Mouse (Mus musculus) hematopoietic stem cell, adult 5-6 weeks (primary cell): ENCODE results near the gene Fbxl19. TPM values are rescaled to one million over a fixed set of nuclear protein-coding genes. Genes with fewer than 3 reads are reported as not detected.

ENCODE experiments used
- ATAC-seq, 2 experiments: fragments of 125-278 bp in 1 of 2; replicated peaks in 1 of 2; 2 replicates each; pipeline ENCODE4 v1.8.0; 2016 to 2017; ENCODE audit warnings: inconsistent platforms in 2 of 2, mild to moderate bottlenecking in 2 of 2, moderate number of reproducible peaks in 2 of 2, low read depth in 1 of 2, moderate TSS enrichment in 1 of 2; ENCODE audit not compliant: low FRiP score in 2 of 2, poor library complexity in 2 of 2, severe bottlenecking in 2 of 2, insufficient read depth in 1 of 2, low TSS enrichment in 1 of 2
- total RNA-seq: library from RNA; stranded (forward); fragments of 172-1452, 232-1000 nt; gene quantifications from 2 replicates; pipeline ENCODE4 v1.2.3, GENCODE M21; 2017

Gene Fbxl19
- 15.1 and 18.5 TPM in 2 replicates for total RNA-seq

DNA sequence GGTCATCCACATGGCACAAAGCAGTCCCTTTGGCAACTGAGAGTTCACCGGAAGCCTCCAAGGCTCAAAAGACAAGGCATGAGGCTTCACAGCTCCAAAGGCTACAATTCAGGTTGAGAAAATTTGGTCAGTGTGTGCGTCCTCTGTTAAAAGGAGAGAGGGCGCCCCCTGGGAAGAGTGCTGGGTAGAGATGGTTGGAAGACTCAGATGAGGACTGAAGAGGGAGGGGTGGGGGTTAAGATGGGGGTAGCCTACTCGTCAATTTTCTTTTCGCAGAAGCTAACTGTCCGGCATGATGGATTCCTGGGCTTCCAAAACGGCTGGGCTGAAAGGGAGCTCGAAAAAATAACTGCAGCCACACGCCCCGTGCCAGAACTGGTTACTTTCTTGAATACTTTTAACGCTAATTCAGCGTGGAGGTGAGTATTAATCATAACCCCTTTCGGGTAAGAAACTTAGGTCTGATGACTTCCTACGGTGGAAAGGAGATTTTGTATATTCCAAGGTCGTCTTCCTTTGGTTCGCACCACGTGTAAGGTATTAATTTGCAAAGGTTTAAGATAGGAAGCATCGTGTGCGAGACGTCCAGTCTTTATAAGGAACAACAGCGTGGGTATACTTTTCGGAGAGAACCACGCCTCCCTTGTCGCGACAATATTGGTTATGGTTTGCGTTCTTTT is at the start of gene Fbxl19:
TSS of gene Fbxl19 (plus strand) at position 178 of the 680 bp plus-strand sequence.
- 0 out of 4 replicates have a peak, but pooled peaks have one; percentile 14 to 26 for ATAC-seq

DNA sequence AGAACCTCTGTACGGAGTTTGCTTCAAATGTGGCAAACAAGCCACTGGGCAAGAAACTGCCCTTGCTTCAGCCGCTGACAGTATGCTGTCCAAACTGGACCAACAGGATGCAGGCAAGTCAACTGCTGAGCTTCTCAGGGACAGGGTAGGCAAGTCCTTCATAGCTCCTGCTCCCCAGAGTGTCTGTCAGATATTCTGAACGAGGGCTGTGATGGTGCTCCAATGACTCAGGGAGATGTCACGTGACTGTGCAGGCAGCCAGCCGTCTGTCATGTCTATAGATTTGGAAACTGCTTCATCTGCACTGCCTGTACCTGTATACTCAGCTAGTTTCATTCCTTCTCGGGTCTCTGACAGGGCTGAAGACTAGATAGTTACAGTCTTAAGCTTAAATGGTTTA is 45.4 kb upstream of the Fbxl19 start:
- no peak for ATAC-seq

DNA sequence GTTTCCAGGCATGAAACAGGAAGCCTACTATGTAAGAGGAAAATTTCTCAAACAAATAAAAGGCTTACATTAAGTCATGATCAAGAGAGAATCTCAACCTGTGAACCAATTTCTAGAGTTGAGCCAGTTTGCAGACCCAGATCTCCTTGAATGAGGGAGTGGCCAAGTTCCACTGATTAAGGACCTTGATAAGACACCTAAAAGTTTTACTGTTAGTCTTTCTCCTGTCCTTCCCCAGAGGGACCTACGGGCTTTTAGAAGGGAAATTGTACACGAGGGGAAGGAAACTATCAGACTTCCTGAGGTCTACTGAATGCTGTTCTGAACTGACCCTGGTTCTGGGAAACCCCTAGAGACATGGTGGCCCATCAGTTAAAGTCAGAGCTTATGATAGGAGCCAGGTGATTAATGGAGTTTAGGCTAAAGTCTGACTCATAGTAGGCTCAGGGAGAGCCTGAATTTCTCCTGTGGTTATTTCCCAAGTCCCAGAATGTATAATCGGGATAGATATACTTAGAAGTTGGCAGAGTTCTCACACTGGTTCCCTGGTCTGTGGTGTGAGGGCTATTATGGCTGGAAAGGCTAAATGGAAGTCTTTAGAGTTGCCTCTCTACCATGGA is 43.5 kb upstream of the Fbxl19 start:
- no peak for ATAC-seq

DNA sequence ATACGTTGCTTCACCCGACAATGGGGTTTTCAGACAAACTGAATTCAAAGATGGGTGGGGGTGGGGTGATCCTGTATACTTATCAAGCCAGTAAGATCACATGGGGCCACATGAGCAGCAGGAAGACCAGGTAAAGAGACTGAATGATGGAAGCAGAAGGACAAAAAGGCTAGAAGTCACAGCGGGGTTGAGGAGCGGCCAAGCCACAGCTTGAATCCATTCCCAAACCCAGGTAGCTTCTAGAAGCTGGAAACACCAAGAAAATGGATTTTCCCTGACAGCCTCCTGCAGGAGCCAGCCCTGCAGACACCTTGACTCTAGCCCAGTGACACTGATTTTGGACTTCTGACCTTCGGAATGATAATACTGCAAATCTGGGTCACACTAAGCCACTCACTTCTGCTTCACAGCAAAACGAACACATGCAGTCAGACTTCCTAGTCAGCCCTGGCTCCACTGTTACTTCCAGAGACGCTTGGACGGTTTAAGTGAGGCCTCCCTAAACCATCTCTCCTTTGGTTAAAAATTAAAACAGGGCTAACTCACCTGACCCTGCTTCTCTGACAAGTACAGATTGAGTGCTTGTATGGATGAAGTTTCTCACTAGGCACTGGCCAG is 40.7 kb upstream of the Fbxl19 start:
- ATAC-seq, result no peak

DNA sequence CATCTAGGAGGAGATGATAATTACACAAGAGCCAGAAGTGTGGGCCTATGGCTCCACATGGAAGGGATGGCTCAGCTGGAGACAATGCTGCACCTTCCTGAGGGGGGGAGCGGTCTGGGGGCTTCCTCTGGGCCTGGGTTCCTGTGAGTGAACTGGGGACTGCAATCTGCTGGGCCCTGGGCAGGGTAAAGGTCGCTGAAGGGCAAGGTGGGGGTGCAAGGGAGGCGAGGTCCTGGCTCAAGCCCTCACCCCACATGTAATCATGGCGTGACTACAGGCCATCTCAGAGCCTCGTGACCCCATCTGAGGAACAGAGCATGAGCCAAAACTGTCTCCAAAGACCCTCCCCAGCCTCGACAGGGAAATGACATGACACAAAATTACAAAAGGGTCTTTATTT is 39.7 kb upstream of the Fbxl19 start:
- no peak for ATAC-seq

DNA sequence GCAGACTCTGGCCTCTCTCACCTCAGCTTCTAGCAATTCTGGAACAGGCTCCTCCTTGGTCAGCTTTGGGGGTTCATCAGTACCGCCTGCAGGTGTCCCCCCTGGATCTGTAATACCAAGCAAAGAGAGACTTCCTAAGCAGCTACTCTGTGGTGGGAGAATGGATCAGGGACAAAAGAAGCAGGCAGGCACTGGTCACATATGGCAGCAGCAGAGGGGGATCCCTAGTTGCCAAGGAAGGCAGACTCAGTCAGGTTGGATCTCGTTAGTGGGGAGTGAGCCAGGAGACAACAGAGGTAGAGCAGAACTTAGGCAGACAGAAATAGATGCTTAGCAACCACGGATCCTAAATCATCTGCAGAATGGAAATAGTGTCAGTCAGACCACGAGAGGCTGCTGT is 38.6 kb upstream of the Fbxl19 start:
- ATAC-seq, result no peak

DNA sequence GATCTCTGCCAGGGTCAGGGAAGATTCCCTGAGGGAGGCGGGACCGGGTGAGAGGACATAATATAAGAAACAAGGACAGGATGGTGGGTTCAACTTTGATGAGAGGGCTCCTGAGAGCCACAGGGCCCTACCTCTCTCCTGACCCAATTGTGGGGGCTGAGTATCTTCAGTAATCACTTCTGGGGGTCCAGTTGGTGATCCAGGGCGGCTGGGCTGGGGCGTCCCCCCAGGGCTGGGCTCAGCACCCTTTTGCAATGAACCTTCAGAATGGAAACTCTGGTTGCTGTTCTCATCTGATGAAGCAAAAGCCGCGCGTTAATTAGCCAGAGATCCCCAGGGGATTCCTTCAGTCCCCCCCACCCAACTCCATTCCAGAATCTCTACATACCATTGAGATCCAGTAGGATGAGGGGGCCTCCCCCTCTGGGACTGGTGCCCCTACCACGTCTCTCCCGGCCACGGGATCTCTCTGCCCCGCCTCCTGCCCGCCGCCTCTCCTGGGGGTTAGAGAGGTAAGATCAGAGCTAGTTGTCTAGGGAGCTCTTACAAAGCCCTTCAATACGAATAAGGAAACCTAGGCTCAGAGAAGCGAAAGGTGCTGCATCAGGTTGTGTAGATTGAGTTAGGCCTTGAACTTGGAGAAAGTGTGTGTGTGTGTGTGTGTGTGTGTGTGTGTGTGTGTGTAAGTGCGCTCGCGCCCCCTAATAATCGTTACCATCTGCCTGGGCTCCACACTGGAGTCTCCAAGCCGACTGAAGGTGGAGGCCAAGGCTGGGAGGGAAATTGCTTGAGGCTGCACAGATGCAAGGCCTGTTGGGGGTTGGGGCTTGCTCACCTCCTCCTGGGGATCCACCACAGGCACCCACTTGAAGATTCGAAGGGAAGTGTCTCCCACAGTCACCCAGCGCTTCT is 37.0 kb upstream of the Fbxl19 start:
- peak; percentile 1 to 13; a peak in 1 of 4 replicates for ATAC-seq

DNA sequence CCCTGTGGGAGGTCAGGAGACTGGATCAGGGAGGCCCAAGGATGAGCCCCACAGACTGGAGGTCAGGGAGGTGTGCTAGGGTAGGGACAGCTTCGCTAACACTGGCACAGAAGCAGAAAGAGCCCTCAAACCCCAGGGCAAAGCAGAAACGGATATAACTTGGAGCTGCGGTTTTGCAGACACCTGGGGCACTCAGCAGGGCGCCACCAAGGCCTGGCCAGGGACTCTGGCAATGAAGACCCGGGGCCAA is 36.5 kb upstream of the Fbxl19 start:
- ATAC-seq, result peak in 1 of 2 experiments; percentile 89; a peak in 2 of 4 replicates

DNA sequence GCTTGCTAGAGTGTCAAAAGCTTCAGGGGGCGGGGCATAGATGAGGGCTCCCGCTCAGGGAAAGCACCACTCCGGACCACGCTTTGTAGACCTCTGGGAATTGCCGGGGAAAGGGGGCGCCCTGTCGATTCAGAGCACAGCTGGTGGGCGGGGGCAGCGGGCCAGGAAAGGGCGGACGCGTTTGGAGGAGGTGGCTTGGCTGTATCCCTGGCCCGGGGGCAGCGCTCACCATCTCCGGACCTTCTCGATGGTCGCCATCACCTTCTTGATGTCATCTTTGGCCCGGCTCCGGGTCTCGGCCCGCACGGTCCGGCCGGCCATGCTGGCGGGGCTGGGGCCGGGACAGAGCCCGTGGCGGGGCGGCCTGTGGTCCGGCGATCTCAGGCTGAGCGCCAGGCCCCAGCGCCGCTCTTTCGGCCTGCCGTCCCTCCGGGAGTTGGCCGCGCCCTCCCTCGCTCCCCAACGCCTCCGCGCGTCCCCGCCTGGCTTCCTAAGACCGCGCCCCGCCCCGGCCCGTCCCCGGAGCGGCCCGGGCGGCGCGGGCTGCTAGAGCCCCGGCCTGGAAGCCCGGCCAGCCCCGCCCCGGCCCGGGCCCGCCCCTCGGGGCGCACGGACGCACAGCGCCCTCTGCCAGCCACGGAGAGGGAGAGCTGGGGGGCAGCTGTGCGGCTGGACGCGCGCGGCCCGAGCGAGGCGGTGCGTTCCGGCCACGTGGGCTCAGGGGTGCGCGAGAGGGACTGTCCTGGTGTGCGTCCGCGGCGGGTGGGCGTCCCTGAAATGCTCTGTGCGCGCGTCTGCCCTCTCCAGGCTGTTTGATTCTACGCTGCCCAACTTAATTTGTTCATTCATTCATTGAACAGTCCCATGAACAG is 35.9 kb upstream of the Fbxl19 start, which contains the start of gene Bcl7c:
TSS of gene Bcl7c (minus strand) at position 727 of the 872 bp plus-strand sequence.
- ATAC-seq, result peak; percentile 47 to 86

DNA sequence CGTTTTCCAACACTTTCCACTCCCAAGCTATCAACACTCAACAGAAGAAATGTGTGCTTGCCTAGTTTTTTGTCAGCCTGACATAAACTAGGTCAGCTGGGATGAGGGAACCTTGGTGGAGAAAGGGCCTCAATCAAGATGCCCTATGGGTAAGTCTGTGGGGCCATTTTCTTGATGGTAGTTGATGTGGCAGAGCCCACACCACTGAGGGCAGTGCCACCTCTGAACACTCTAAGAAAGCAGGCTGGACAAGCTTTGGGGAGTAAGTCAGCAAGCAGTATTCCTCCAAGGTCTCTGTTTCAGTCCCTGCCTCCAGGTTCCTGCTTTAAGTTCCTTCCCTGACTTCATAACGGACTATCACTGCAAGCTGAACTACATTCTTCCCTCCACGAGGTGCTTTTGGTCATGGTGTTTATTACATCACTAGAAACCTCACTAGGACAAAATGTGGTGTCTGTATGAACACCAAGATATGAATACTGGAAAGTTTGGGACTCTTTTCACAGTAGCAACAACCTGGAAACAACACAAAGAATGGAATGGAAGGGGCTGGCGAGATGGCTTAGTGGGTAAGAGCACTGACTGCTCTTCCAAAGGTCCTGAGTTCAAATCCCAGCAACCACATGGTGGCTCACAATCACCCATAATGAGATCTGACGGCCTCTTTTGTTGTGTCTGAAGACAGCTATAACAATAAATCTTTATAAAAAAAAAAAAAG is 34.9 kb upstream of the Fbxl19 start:
- ATAC-seq, result no peak

DNA sequence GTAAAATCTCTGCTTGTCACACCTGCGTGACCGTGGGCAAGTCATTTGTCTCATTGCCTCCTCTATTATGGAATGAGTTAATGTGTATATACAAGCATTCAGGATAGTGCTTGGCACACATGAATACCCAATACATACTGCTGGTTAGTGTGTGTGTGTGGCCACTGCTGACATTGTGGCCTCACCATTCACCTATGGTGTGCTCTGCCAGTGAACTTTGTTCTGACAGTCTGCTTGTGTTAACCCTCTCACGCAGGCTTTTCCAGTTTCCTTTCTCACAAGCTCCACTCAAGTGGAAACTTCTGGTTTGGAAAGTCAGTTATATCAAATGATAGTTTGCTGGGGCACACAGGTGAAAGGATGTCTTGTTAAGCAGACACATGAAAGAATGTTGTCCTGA is 33.3 kb upstream of the Fbxl19 start:
- ATAC-seq, result no peak

DNA sequence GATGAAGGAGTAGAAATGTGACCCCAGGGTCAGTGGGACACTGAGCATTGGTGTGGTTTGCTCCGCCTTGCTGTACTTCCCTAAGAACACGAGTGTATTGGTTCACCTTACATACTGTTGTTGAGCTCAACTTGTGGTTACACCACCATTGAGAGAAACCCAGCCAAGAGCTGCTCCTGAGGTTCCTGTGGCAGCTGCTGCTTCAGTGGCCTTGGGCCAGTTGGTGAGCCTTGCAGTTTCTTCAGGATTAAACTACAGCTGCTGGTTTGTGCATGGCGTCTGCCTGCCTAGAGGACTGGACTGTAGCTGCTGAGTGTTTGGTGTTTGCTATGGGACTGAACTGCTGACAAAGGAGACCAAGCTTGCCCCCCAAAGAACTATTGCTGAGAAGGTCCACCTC is 32.9 kb upstream of the Fbxl19 start:
- ATAC-seq, result peak in 1 of 2 experiments; percentile 9; a peak in 1 of 4 replicates

DNA sequence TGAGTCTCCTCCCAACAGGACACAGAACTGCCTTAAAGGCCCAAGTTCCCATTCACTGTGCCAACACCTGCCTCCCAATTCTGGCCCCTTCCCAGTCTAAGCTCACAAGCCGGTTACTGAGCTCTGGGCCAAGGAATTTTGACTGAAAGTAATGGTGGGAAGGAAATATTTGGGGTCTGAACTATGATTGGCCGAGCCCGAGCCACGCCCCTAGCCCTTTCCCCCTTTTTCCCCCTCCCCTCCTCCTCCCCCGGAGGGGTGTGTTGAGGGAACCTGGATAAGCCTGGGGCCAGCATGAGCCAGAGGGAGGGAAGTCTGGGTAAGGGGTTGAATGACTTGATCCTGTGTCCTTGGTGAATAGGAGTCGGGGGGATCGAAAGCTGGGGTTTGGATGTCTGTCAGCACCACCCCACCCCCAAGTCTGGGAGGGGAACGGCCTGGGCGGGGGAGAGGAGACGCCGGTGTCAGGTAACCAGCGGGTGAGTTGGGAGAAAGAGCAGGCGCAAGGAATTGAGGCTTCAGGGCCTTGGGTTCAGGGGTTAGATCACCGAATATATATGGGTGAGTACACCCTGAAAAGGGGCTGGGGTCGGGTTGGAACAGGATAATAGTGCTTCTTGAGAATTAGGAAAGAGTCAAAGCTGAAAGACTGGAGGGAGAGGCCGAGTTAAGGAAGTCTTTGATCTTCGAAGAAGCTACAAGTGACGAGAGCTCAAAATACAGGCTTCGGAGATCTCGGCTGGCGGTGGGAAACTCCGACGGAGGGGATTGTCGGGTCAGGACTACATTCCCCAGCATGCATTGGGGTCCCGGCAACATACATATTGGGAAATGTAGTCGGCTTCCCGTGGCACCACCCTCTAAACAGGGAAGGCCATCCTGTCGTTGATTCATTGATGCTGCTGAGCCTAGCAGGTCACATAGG is 31.6 kb upstream of the Fbxl19 start, which contains the start of gene Ctf1:
TSS of gene Ctf1 (plus strand) at position 276 of the 925 bp plus-strand sequence.
- peak; percentile 38 to 39; a peak in 2 of 4 replicates for ATAC-seq

DNA sequence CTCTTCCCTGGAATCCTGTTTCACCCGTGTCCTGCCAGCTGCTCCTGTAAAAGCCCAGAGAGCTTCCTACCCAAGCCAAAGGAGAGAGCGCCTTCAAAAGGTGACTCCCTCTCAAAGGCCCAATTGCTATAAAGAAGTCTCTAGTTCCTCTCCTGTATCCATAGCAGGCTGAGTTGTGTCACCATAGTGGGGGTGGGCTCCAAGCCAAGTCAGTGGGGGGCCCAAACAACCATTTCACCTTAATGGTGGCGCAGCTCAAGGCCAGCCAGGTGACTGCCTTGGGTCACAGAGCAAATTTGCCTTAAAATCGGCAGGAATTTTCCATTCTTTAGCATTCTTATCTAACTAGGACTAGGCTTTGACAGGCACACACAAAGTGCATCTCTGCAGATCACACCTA is 29.5 kb upstream of the Fbxl19 start:
- ATAC-seq, result no peak

DNA sequence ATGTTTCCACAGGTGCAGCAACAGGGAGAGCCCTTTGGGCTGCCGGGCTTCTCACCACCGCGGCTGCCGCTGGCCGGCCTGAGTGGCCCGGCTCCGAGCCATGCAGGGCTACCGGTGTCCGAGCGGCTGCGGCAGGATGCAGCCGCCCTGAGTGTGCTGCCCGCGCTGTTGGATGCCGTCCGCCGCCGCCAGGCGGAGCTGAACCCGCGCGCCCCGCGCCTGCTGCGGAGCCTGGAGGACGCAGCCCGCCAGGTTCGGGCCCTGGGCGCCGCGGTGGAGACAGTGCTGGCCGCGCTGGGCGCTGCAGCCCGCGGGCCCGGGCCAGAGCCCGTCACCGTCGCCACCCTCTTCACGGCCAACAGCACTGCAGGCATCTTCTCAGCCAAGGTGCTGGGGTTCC is 27.4 kb upstream of the Fbxl19 start:
- peak; percentile 44 to 54; a peak in 3 of 4 replicates for ATAC-seq
